Mouse (Mus musculus) forebrain, embryonic 11.5 days (tissue): ENCODE results near the gene Gm11042. TPM values are rescaled to one million over a fixed set of nuclear protein-coding genes. Genes with fewer than 3 reads are reported as not detected.

Experiments
- ATAC-seq: fragments of 200-750 bp; cut with Nextera tagmentation; replicated peaks from 2 replicates; pipeline ENCODE4 v1.8.0; 2017; ENCODE audit warnings: moderate TSS enrichment; ENCODE audit not compliant: low FRiP score
- DNase-seq: peaks from one replicate; pipeline ENCODE4 v3.0.0-alpha.2; 2017; ENCODE audit warnings: low spot score
- H3K27ac ChIP-seq: fragments of 300-500 bp; sonication (generic); 2 replicates; pipeline ENCODE4 v1.5.1; 2014; ENCODE audit warnings: low read depth, low read length
- H3K27me3 ChIP-seq: fragments of 300-500 bp; sonication (generic); 2 replicates; pipeline ENCODE4 v1.6.1; 2014; ENCODE audit warnings: mild to moderate bottlenecking, low read length, mixed read lengths; ENCODE audit not compliant: control insufficient read depth, insufficient read depth
- H3K36me3 ChIP-seq: fragments of 300-500 bp; sonication (generic); 2 replicates; pipeline ENCODE4 v1.6.1; 2014; ENCODE audit warnings: mild to moderate bottlenecking, low read length, moderate library complexity, mixed read lengths; ENCODE audit not compliant: control insufficient read depth, insufficient read depth
- H3K4me1 ChIP-seq: fragments of 300-500 bp; sonication (generic); replicated peaks from 2 replicates; pipeline ENCODE4 v1.6.1; 2014; ENCODE audit warnings: low read length, mixed read lengths; ENCODE audit not compliant: control insufficient read depth, insufficient read depth
- H3K4me2 ChIP-seq: fragments of 300-500 bp; sonication (generic); 2 replicates; pipeline ENCODE4 v1.6.1; 2014; ENCODE audit warnings: low read depth, mild to moderate bottlenecking, low read length, moderate library complexity, mixed read lengths; ENCODE audit not compliant: severe bottlenecking
- H3K4me3 ChIP-seq: fragments of 300-500 bp; sonication (generic); 2 replicates; pipeline ENCODE4 v1.5.1; 2014; ENCODE audit warnings: low read depth, low read length
- H3K9ac ChIP-seq: fragments of 300-500 bp; sonication (generic); 2 replicates; pipeline ENCODE4 v1.6.1; 2014; ENCODE audit warnings: low read length
- H3K9me3 ChIP-seq: fragments of 300-500 bp; sonication (generic); 2 replicates; pipeline ENCODE4 v1.6.1; 2016; ENCODE audit warnings: low read length, mixed read lengths; ENCODE audit not compliant: control insufficient read depth
- WGBS: fragments of 180-500 bp; shearing (Covaris S2); extraction: QIAGEN DNeasy Blood & Tissue Kit; methylation state at CpG from one replicate; pipeline ENCODE4 v1.1.7; 2014; 5-methylcytosine and 5-hydroxymethylcytosine counted together
- polyA plus RNA-seq: library from polyadenylated mRNA; unstranded; fragments of >200 nt; fragmentation: Nextera tagmentation; extraction: Ambion mirVana; gene quantifications from 2 replicates; pipeline ENCODE4 v1.2.1, GENCODE M21; 2014

Gene Gm11042
- polyA plus RNA-seq, 1 experiment from 2014 or later = not detected

DNA sequence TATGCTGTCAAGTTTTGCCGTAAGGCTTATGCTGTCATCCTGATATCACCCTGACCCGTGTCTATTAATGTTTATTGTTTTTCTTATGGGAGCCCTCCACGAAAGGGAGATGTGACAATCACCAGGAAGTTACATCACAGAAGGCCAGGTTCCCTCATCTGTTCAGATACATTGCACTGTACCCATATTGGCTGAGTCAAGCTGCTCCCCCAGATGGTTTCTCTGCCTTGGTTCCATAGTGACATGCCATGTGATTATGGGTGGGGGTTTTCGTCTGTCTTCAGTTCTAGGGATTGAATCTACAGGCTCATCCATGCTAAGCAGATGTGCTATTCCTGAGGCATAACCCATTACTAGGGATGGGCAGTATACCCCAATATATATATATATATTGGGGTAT, 34.8 kb downstream of the Gm11042 start:
- Histone ChIP-seq H3K9me3 (no peaks in the 10 kb centered on the region), H3K27ac (no peak overlapping the region), H3K4me1 (no peaks in the 10 kb centered on the region; the same call in 1 of the 2 replicates), H3K4me2 (no peak overlapping the region), H3K9ac (no peak overlapping the region), H3K27me3 (peaks cover 8% of the 10 kb centered on the region; the same call in 1 of the 2 replicates), H3K4me3 (no peak overlapping the region), H3K36me3 (no peaks in the 10 kb centered on the region)
- DNase-seq = no peak
- WGBS = 89% methylated on average over 4 of the region's 4 CpGs
- ATAC-seq = no peak

DNA sequence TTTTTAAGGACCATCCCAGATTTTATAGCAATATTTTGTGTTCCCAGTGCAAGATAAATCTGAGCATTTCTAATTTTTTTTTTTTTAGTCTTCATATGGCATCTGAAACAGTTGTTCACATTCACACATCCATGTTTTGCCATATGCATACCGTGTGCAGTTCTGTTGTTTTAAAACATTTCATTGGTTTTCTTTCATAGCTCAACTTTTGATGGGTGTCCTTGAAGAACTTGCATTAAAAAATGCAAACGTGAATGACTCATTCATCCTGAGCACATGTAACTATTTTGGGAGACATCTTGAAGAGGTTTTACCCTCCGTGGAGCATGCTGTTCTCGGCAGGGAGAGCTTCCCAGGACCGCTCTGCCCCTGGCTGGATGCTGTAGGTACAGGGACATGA, 38.9 kb downstream of the Gm11042 start:
- Histone ChIP-seq H3K27ac (no peak overlapping the region), H3K9ac (no peak overlapping the region)
- 93% methylated on average over 5 of the region's 5 CpGs for WGBS

DNA sequence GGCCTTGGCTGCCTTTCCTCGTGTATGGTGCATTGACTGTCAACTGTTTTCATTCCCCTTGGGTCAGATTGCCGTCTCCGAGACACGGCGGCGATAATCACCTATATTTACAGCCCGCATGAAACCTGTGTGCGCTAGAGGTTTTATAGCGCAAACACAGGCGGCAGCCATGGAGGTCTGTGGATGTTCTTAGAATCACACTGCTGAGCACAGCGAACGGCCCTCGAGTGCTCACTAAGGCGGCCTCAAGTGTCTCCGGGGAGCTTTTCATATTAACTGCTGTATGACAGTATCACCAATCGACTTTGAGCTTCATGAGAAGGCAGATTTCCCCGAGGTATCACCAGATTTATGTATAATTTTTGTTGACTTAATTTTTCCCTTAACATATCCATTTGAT, 43.6 kb downstream of the Gm11042 start:
- Histone ChIP-seq H3K4me3 (no peak overlapping the region), H3K27me3 (no peaks in the 10 kb centered on the region), H3K27ac (no peak overlapping the region), H3K9ac (no peak overlapping the region), H3K36me3 (no peaks in the 10 kb centered on the region), H3K9me3 (no peaks in the 10 kb centered on the region), H3K4me1 (no peaks in the 10 kb centered on the region), H3K4me2 (no peak overlapping the region)
- ATAC-seq = no peak
- DNase-seq = no peak
- WGBS = 95% methylated on average over 17 of the region's 17 CpGs

More for the DNA sequence above, 38.9 kb downstream of the Gm11042 start:
- Histone ChIP-seq H3K27me3 (no peaks in the 10 kb centered on the region), H3K4me1 (no peaks in the 10 kb centered on the region), H3K9me3 (no peaks in the 10 kb centered on the region), H3K4me2 (no peak overlapping the region), H3K4me3 (no peak overlapping the region), H3K36me3 (no peaks in the 10 kb centered on the region)
- DNase-seq = no peak
- no peak for ATAC-seq

DNA sequence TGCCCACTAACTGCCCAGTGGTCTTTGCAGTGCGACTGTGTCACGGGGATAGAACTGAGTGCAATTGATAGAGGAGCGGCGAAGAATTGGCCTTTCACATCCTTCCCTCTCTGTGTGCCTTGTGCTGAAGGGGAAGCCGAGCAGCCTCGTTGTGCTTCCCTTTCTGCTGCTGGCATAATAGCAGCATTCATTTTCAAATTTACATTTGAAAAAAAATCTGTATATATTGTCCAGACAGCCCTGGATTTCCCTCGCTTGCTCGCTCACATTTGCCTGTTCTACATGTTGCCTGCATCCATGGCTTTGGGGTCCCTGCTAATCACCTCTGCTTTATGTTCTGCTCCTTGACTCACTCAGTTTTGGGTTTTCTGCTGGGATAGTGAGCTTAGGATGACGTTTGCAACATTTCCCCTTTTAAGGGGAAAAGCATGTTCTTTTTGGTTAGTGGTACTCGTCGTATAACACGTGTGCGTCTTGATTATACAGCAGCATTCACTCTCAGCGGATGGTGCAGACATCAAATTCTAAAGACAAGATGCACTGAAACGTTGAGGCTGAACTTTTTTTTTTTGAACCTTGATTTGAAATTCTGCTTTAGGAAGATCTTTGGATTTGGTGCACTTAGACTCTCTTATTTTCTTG, 47.4 kb downstream of the Gm11042 start:
- Histone ChIP-seq H3K4me1 (no peaks in the 10 kb centered on the region), H3K27ac (no peak overlapping the region), H3K4me3 (no peak overlapping the region), H3K4me2 (no peak overlapping the region), H3K9ac (no peak overlapping the region), H3K36me3 (no peaks in the 10 kb centered on the region), H3K9me3 (no peaks in the 10 kb centered on the region), H3K27me3 (no peaks in the 10 kb centered on the region)
- WGBS = 75% methylated on average over 15 of the region's 15 CpGs
- peak; percentile 53; the same call in 1 of the 2 replicates for ATAC-seq
- DNase-seq = no peak

DNA sequence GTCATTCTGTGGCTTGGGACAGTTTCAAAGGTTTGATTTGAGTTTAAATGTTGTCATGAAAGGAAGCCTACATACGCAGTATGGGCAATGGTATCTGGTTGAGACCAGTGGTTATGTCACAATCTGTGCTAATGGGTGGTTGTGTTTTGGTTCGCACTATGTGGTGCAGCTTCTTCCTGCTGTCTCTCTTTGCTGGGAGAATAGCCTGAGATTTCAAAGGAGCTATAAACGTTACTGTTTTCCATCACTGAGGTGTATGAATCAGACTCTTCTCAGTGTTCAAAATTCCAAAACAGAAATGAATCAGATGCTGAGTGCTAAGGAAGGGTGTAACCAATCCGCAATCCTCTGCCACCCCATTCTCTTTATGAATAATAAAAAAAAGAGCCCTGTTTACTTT, 49.1 kb downstream of the Gm11042 start:
- Histone ChIP-seq H3K4me3 (no peak overlapping the region), H3K27me3 (no peaks in the 10 kb centered on the region), H3K9ac (no peak overlapping the region), H3K4me2 (no peak overlapping the region), H3K27ac (no peak overlapping the region), H3K36me3 (no peaks in the 10 kb centered on the region), H3K4me1 (no peaks in the 10 kb centered on the region), H3K9me3 (no peaks in the 10 kb centered on the region)
- ATAC-seq = no peak
- 92% methylated on average over 4 of the region's 4 CpGs for WGBS
- DNase-seq = no peak
